In genomic region chr16:92551266-92552105, GRCm38 (mm10) we compare ENCODE assay signal across 20 mouse cellular contexts.
DNase-seq lines count a peak whose midpoint lies in the region; ATAC-seq lines count a peak whose summit lies in the region.
"Had no signal": no experiment of that assay in that cellular context is flagged by ENCODE, and none has a peak within 500 bp of the region (broad histone marks: within the 10 kb centered on the region; RNA-seq: fewer than 3 reads in every experiment).

No protein-coding gene starts in this region.

- H3K36me3 ChIP-seq in embryonic facial prominence, embryonic 14.5 days (ENCODE audit: control insufficient read depth, insufficient read depth, low read length), result no peaks in the 10 kb centered on the region
- H3K36me3 ChIP-seq: embryonic facial prominence, embryonic 12.5 days; G1E; heart, embryonic 10.5 days; hindbrain, embryonic 10.5 days; limb, embryonic 10.5 days; neural tube, embryonic 12.5 days had no signal

- peak; percentile 8 to 27 for DNase-seq in adrenal gland, postnatal 36 days
- no peak for DNase-seq in adrenal gland, adult 8-10 months
- DNase-seq in left cerebral cortex, postnatal 4 days, result peak; percentile 20
- DNase-seq in left cerebral cortex, adult 8-10 months (ENCODE audit: low spot score in 2 of 2), result no peak
- DNase-seq in embryonic facial prominence, embryonic 14.5 days (ENCODE audit: low spot score), result no peak
- DNase-seq in kidney, postnatal 36 days, result peak; percentile 74 to 85
- DNase-seq in T-cell, adult 2 months (ENCODE audit: low spot score), result no peak
- DNase-seq: cerebellum, adult 11-12 months; lung, adult 18-20 months; thymus, postnatal 14 days had no signal

- H3K27ac ChIP-seq in embryonic facial prominence, embryonic 14.5 days (replicated peaks; ENCODE audit: low read depth, low read length), result no peak overlapping the region
- H3K27ac ChIP-seq: embryonic facial prominence, embryonic 12.5 days; heart, embryonic 10.5 days; hindbrain, embryonic 10.5 days; hindbrain, postnatal 0 days; limb, embryonic 10.5 days; neural tube, embryonic 12.5 days had no signal

- WGBS in embryonic facial prominence, embryonic 14.5 days, result 60% methylated on average over 13 of the region's 13 CpGs

- H3K4me2 ChIP-seq in embryonic facial prominence, embryonic 14.5 days (ENCODE audit: low read depth, low read length), result no peak overlapping the region
- H3K4me2 ChIP-seq: embryonic facial prominence, embryonic 12.5 days; liver, embryonic 11.5 days; neural tube, embryonic 12.5 days had no signal

- ATAC-seq in embryonic facial prominence, embryonic 14.5 days (ENCODE audit: low read depth), result peak; percentile 26; the same call in 1 of the 2 replicates
- ATAC-seq in megakaryocyte progenitor cell, adult 5-6 weeks (replicated peaks; ENCODE audit: poor library complexity), result no peak
- ATAC-seq: hindbrain, postnatal 0 days; intestine, postnatal 0 days had no signal

- no peaks in the 10 kb centered on the region for H3K27me3 ChIP-seq in embryonic facial prominence, embryonic 14.5 days (replicated peaks; ENCODE audit: control insufficient read depth, insufficient read depth, low read length)
- H3K27me3 ChIP-seq: embryonic facial prominence, embryonic 12.5 days; neural tube, embryonic 12.5 days had no signal

- intact Hi-C loops in left cerebral cortex, postnatal 4 days (cut with DNase I), result no loop called here

- no peak overlapping the region for H3K9ac ChIP-seq in embryonic facial prominence, embryonic 14.5 days (ENCODE audit: low read depth, low read length)
- H3K9ac ChIP-seq: embryonic facial prominence, embryonic 12.5 days; neural tube, embryonic 12.5 days had no signal

- H3K9me3 ChIP-seq in embryonic facial prominence, embryonic 14.5 days (ENCODE audit: control insufficient read depth, low read length), result no peaks in the 10 kb centered on the region
- H3K9me3 ChIP-seq: embryonic facial prominence, embryonic 12.5 days; G1E; heart, embryonic 10.5 days; hindbrain, embryonic 10.5 days; limb, embryonic 10.5 days; neural tube, embryonic 12.5 days had no signal

- 0 out of 2 replicates have a peak, but pooled peaks cover 5% of the 10 kb centered on the region for H3K4me1 ChIP-seq in embryonic facial prominence, embryonic 14.5 days (ENCODE audit: control insufficient read depth, insufficient read depth, low read length)
- H3K4me1 ChIP-seq: hindbrain, embryonic 10.5 days; neural tube, embryonic 12.5 days had no signal

- no peak overlapping the region for H3K4me3 ChIP-seq in embryonic facial prominence, embryonic 14.5 days (ENCODE audit: low read depth, low read length)
- H3K4me3 ChIP-seq: embryonic facial prominence, embryonic 12.5 days; heart, embryonic 10.5 days; hindbrain, embryonic 10.5 days; limb, embryonic 10.5 days; neural tube, embryonic 12.5 days had no signal

Comparison
In these comparisons a context has a peak if more than half of its experiments do, and no peak if none do; other contexts are left out.
1. DNase-seq: peak in adrenal gland, postnatal 36 days (2 of 2), left cerebral cortex, postnatal 4 days (single experiment) and kidney, postnatal 36 days (2 of 2); none in adrenal gland, adult 8-10 months (single experiment), left cerebral cortex, adult 8-10 months (0 of 2), embryonic facial prominence, embryonic 14.5 days (single experiment) and T-cell, adult 2 months (single experiment).